Comparison of ENCODE assay signal across 8 mouse cellular contexts in genomic region chr13:85126573-85127547, GRCm38 (mm10).
DNase-seq lines count a peak whose midpoint lies in the region; ATAC-seq and TF ChIP-seq lines count a peak whose summit lies in the region.
"Not testable (repeated sequence)": the region's sequence is repeated elsewhere in the genome, so short reads cannot be mapped to it uniquely, and the experiment has no call there.

No protein-coding gene starts in this region.

- H3K9me3 ChIP-seq in forebrain, embryonic 14.5 days (replicated peaks; ENCODE audit: control insufficient read depth, low read length); heart, postnatal 0 days (replicated peaks; ENCODE audit: control insufficient read depth, low read length); limb, embryonic 15.5 days: not testable (repeated sequence)

- not testable (repeated sequence) for TF ChIP-seq CTCF in heart, postnatal 0 days (IDR thresholded peaks at IDR 0.05; ENCODE audit: low read depth); kidney, adult 2 months (conservative IDR thresholded peaks at IDR 0.05; ENCODE audit: insufficient read depth, insufficient read length, low read depth, low read length)

- not testable (repeated sequence) for H3K27ac ChIP-seq in forebrain, embryonic 14.5 days (ENCODE audit: low read depth, low read length); heart, postnatal 0 days (ENCODE audit: low read depth); kidney, adult 2 months (ENCODE audit: insufficient read depth, low read depth, low read length); limb, embryonic 15.5 days

- not testable (repeated sequence) for H3K4me1 ChIP-seq in forebrain, embryonic 14.5 days (ENCODE audit: control insufficient read depth, insufficient read depth, low read length); heart, postnatal 0 days (ENCODE audit: control insufficient read depth, insufficient read depth); kidney, adult 2 months (ENCODE audit: control insufficient read depth, insufficient read depth, low read length); limb, embryonic 15.5 days

- peak; percentile 71 for DNase-seq in 3T3-L1 (ENCODE audit: low read depth, low spot score)
- DNase-seq in cerebellum, postnatal 25 days = peak; percentile 51 to 69
- DNase-seq in forebrain, embryonic 14.5 days (ENCODE audit: low spot score); heart, postnatal 0 days (ENCODE audit: low spot score): not testable (repeated sequence)
- peak; percentile 30 for DNase-seq in kidney, adult 2 months

- not testable (repeated sequence) for H3K27me3 ChIP-seq in forebrain, embryonic 14.5 days (replicated peaks; ENCODE audit: control insufficient read depth, insufficient read depth, low read length); heart, postnatal 0 days (ENCODE audit: control insufficient read depth, insufficient read depth, low read length); kidney, adult 2 months (replicated peaks; ENCODE audit: control insufficient read depth, insufficient read depth, low read length); limb, embryonic 15.5 days

- not testable (repeated sequence) for H3K4me2 ChIP-seq in forebrain, embryonic 14.5 days (ENCODE audit: low read length); heart, postnatal 0 days (ENCODE audit: low read depth, low read length); limb, embryonic 15.5 days

- H3K9ac ChIP-seq in forebrain, embryonic 14.5 days (ENCODE audit: low read length); heart, postnatal 0 days (replicated peaks; ENCODE audit: low read depth, low read length); limb, embryonic 15.5 days: not testable (repeated sequence)

- WGBS in forebrain, embryonic 14.5 days = 87% methylated on average over 18 of the region's 18 CpGs
- WGBS in heart, postnatal 0 days = 76% methylated on average over 18 of the region's 18 CpGs
- 86% methylated on average over 18 of the region's 18 CpGs for WGBS in kidney, adult 2 months
- WGBS in limb, embryonic 15.5 days = 84% methylated on average over 18 of the region's 18 CpGs

- peak; percentile 99 for ATAC-seq in forebrain, embryonic 14.5 days
- peak; percentile 100 for ATAC-seq in heart, postnatal 0 days (ENCODE audit: insufficient read depth, low read depth)
- ATAC-seq in limb, embryonic 15.5 days (ENCODE audit: insufficient number of reproducible peaks, low FRiP score, low TSS enrichment, low read depth) = peak; percentile 100
- ATAC-seq in megakaryocyte-erythroid progenitor cell, adult 5-6 weeks (replicated peaks; ENCODE audit: low FRiP score, low TSS enrichment, poor library complexity, severe bottlenecking) = peak; percentile 100
- ATAC-seq in neutrophil, adult 5-6 weeks (ENCODE audit: extremely low read depth, insufficient number of reproducible peaks, low FRiP score, poor library complexity, severe bottlenecking) = peak; percentile 93

- not testable (repeated sequence) for TF ChIP-seq POLR2A in kidney, adult 2 months (IDR thresholded peaks at IDR 0.05; ENCODE audit: low read depth, low read length)

- not testable (repeated sequence) for H3K4me3 ChIP-seq in forebrain, embryonic 14.5 days (ENCODE audit: low read depth, low read length); heart, postnatal 0 days (ENCODE audit: low read depth, low read length); kidney, adult 2 months (ENCODE audit: insufficient read depth, low read depth, low read length); limb, embryonic 15.5 days

- not testable (repeated sequence) for TF ChIP-seq EP300 in heart, postnatal 0 days (IDR thresholded peaks at IDR 0.05; ENCODE audit: low read depth)

- not testable (repeated sequence) for H3K36me3 ChIP-seq in forebrain, embryonic 14.5 days (ENCODE audit: control insufficient read depth, insufficient read depth, low read length); heart, postnatal 0 days (replicated peaks; ENCODE audit: control insufficient read depth, insufficient read depth, low read length); kidney, adult 2 months (ENCODE audit: control insufficient read depth, insufficient read depth, low read length); limb, embryonic 15.5 days
